Mouse (Mus musculus) ES-Bruce4 (cell line): ENCODE measurements around the gene Twist2.

ENCODE experiments used
- CTCF ChIP-seq: IDR thresholded peaks from one replicate; pipeline ENCODE4 v1.8.1; 2011; ENCODE audit warnings: low read depth, low read length
- EP300 ChIP-seq: IDR thresholded peaks from 2 replicates; pipeline ENCODE4 v1.6.1; 2011; ENCODE audit warnings: low read depth, low read length; ENCODE audit not compliant: insufficient read depth
- POLR2A ChIP-seq: IDR thresholded peaks from one replicate; pipeline ENCODE4 v1.8.1; 2011; ENCODE audit warnings: low read length; ENCODE audit not compliant: insufficient read depth

- TF ChIP-seq CTCF = no peak
- no peak for TF ChIP-seq POLR2A
- TF ChIP-seq EP300 = no peak
Measured at GRCm38 (mm10) chr1:91858101-91858790, 57.0 kb downstream of the Twist2 start.
